Mouse (Mus musculus) midbrain, embryonic 14.5 days (tissue): ENCODE measurements around the gene Ppp1r16b. TPM values are rescaled to one million over a fixed set of nuclear protein-coding genes. Genes with fewer than 3 reads are reported as not detected.
A peak's percentile ranks its signal among the peaks of the same experiment; 100 is the strongest.

Experiments used
- ATAC-seq: fragments of 200-750 bp; cut with Nextera tagmentation; 2 replicates; pipeline ENCODE4 v1.8.0; 2017; ENCODE audit warnings: moderate number of reproducible peaks, moderate library complexity; ENCODE audit not compliant: low FRiP score, low TSS enrichment
- DNase-seq: peaks from one replicate; pipeline ENCODE4 v3.0.0-alpha.2; 2015
- H3K27ac ChIP-seq: fragments of 300-500 bp; sonication (generic); replicated peaks from 2 replicates; pipeline ENCODE4 v1.5.1; 2014; ENCODE audit warnings: mild to moderate bottlenecking, low read depth, low read length, moderate library complexity
- H3K27me3 ChIP-seq: fragments of 300-500 bp; sonication (generic); 2 replicates; pipeline ENCODE4 v1.6.1; 2014; ENCODE audit warnings: low read length, control low read depth, mixed read lengths; ENCODE audit not compliant: control insufficient read depth, insufficient read depth
- H3K36me3 ChIP-seq: fragments of 300-500 bp; sonication (generic); 2 replicates; pipeline ENCODE4 v1.6.1; 2014; ENCODE audit warnings: low read length, control low read depth; ENCODE audit not compliant: control insufficient read depth, insufficient read depth
- H3K4me1 ChIP-seq: fragments of 300-500 bp; sonication (generic); 2 replicates; pipeline ENCODE4 v1.6.1; 2014; ENCODE audit warnings: mild to moderate bottlenecking, antibody characterized with exemption, low read length, control low read depth; ENCODE audit not compliant: control insufficient read depth, insufficient read depth
- H3K4me2 ChIP-seq: fragments of 300-500 bp; sonication (generic); 2 replicates; pipeline ENCODE4 v1.6.1; 2014; ENCODE audit warnings: mild to moderate bottlenecking, low read length, moderate library complexity
- H3K4me3 ChIP-seq: fragments of 300-500 bp; sonication (generic); replicated peaks from 2 replicates; pipeline ENCODE4 v1.5.1; 2014; ENCODE audit warnings: low read depth, low read length
- H3K9ac ChIP-seq: fragments of 300-500 bp; sonication (generic); replicated peaks from 2 replicates; pipeline ENCODE4 v1.6.1; 2014; ENCODE audit warnings: mild to moderate bottlenecking, low read length, moderate library complexity
- H3K9me3 ChIP-seq: fragments of 300-500 bp; sonication (generic); 2 replicates; pipeline ENCODE4 v1.6.1; 2016; ENCODE audit warnings: low read length, control low read depth, mixed read lengths; ENCODE audit not compliant: control insufficient read depth
- WGBS: fragments of 180-500 bp; shearing (Covaris S2); extraction: QIAGEN DNeasy Blood & Tissue Kit; methylation state at CpG from one replicate; pipeline ENCODE4 v1.1.7; 2014; 5-methylcytosine and 5-hydroxymethylcytosine counted together
- polyA plus RNA-seq: library from polyadenylated mRNA; unstranded; fragments of >200 nt; fragmentation: Nextera tagmentation; extraction: Ambion mirVana; gene quantifications from 2 replicates; pipeline ENCODE4 v1.2.1, GENCODE M21; 2014

Ppp1r16b gene
- polyA plus RNA-seq, 1 experiment from 2014 or later = 16.1 TPM

GRCm38 (mm10) chr2:158659346-158659745 is 5.9 kb upstream of the Ppp1r16b start:
- H3K9me3 ChIP-seq = no peaks in the 10 kb centered on the region
- no peak overlapping the region for H3K9ac ChIP-seq
- WGBS = 78% methylated on average over 3 of the region's 3 CpGs
- no peaks in the 10 kb centered on the region for H3K4me1 ChIP-seq
- H3K4me3 ChIP-seq = no peak overlapping the region
- H3K4me2 ChIP-seq = no peak overlapping the region
- no peaks in the 10 kb centered on the region for H3K27me3 ChIP-seq
- H3K36me3 ChIP-seq = no peaks in the 10 kb centered on the region
- no peak for ATAC-seq
- no peak for DNase-seq
- no peak overlapping the region for H3K27ac ChIP-seq

DNA sequence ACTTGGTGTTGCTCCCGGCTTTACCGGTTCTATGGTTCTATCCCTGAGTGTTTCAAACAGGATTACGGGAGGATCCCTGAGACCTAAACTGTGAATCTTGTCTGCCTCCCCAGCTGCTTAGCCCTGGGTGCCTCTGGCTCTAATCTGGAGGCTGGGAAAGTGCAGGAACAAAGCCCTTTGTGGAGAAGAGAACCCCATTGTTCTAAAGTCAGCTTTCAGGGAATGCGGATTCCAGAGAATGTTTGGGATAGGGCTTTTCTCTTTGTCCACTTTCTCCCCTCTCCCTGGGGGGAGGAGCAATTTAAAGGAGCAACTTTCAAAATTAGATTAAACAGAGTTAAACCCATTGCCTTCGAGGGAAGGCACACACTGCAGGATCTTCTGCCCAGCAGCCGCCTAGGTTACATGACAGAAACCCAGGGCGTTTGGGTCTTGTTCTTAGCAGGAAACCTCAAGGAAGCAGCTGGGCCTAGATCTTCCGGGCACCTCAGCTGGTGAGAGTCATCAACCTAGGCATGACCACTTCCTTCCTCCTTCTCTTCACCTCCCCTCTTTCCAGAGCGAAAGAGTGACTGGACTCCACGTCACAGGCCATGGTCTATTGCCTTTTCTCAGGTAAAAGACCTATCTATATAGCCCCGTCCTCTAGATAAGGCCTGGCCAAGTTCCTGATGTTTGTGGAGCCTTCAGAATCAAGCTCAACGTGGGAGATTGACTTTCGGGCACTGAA is 1.0 kb downstream of the Ppp1r16b start:
- WGBS = 31% methylated on average over 13 of the region's 13 CpGs

DNA sequence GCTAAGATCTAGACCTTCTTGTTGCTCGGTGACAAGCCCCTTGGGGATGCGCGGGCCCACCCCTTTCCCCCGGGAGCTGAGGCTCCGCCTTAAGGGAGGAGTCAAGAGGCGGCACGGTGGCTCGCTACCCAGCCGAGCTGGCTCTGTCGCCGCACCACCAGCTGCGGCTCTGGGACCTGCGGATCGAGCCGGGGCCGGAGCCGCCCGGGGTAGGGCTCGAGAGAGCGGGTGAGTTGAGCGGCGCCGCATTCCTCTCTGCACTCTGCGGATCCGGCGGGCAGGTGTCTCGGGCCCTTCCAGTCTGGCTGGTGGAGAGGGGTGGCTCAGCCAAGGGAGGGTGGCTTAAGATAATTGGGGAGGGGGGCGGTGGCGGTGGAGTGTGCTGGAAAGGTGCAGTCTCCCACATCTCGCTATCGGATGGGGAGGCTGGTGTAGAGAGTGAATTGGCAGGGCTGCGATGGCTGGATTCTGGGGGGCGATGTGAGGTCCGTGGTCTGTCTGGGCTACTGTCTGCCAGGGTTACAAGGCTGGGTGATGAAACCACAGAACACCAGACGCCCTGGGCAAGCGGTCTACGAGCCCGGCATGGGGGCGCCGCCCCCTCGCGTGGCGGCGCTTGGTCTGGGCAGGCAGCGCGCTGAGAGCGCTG is 1.9 kb downstream of the Ppp1r16b start:
- ATAC-seq (peak; percentile 83), DNase-seq (peak; percentile 90)
- no peaks in the 10 kb centered on the region for H3K36me3 ChIP-seq
- H3K9ac ChIP-seq = peak overlapping the region; percentile 75
- peaks cover 19% of the 10 kb centered on the region for H3K4me1 ChIP-seq
- peak overlapping the region; percentile 99 for H3K4me2 ChIP-seq
- peak overlapping the region; percentile 62 for H3K27ac ChIP-seq
- no peaks in the 10 kb centered on the region for H3K9me3 ChIP-seq
- peak overlapping the region; percentile 63 for H3K4me3 ChIP-seq
- WGBS = under 1% methylated on average over 47 of the region's 47 CpGs
- H3K27me3 ChIP-seq = 0 out of 2 replicates have a peak, but pooled peaks cover 9% of the 10 kb centered on the region

More for the DNA sequence above, 1.0 kb downstream of the Ppp1r16b start:
- H3K9ac ChIP-seq = no peak overlapping the region
- no peaks in the 10 kb centered on the region for H3K36me3 ChIP-seq
- H3K4me1 ChIP-seq = peaks cover 19% of the 10 kb centered on the region
- 0 out of 2 replicates have a peak, but pooled peaks cover 9% of the 10 kb centered on the region for H3K27me3 ChIP-seq
- 0 out of 2 replicates have a peak overlapping the region, but pooled peaks have one; percentile 63 for H3K4me3 ChIP-seq
- H3K4me2 ChIP-seq = peak overlapping the region; percentile 99
- H3K27ac ChIP-seq = no peak overlapping the region; the same call in 1 of the 2 replicates
- DNase-seq (no peak), ATAC-seq (0 out of 2 replicates have a peak, but pooled peaks have one; percentile 1)
- H3K9me3 ChIP-seq = no peaks in the 10 kb centered on the region

- no peaks in the 10 kb centered on the region for H3K9me3 ChIP-seq
- H3K4me2 ChIP-seq = peak overlapping the region; percentile 99
- peak overlapping the region; percentile 63 for H3K4me3 ChIP-seq
- DNase-seq (peak; percentile 79), ATAC-seq (peak; percentile 49)
- peak overlapping the region; percentile 75 for H3K9ac ChIP-seq
- peaks cover 26% of the 10 kb centered on the region for H3K4me1 ChIP-seq
- 0 out of 2 replicates have a peak, but pooled peaks cover 9% of the 10 kb centered on the region for H3K27me3 ChIP-seq
- WGBS = 0% methylated on average over 54 of the region's 54 CpGs
- no peaks in the 10 kb centered on the region for H3K36me3 ChIP-seq
- peak overlapping the region; percentile 62 for H3K27ac ChIP-seq
Measured at GRCm38 (mm10) chr2:158667671-158668432, 2.7 kb downstream of the Ppp1r16b start.

- WGBS = 8% methylated on average over 23 of the region's 23 CpGs
- peak; percentile 64 for DNase-seq
- H3K27ac ChIP-seq = peak overlapping the region; percentile 62
- no peaks in the 10 kb centered on the region for H3K9me3 ChIP-seq
- ATAC-seq = 0 out of 2 replicates have a peak, but pooled peaks have one; percentile 22
- H3K4me2 ChIP-seq = peak overlapping the region; percentile 99
- no peaks in the 10 kb centered on the region for H3K36me3 ChIP-seq
- H3K4me1 ChIP-seq = peaks cover 33% of the 10 kb centered on the region
- H3K27me3 ChIP-seq = 0 out of 2 replicates have a peak, but pooled peaks cover 9% of the 10 kb centered on the region
- H3K9ac ChIP-seq = peak overlapping the region; percentile 75
- peak overlapping the region; percentile 63 for H3K4me3 ChIP-seq
Measured at GRCm38 (mm10) chr2:158668433-158669010, 3.3 kb downstream of the Ppp1r16b start.

DNA sequence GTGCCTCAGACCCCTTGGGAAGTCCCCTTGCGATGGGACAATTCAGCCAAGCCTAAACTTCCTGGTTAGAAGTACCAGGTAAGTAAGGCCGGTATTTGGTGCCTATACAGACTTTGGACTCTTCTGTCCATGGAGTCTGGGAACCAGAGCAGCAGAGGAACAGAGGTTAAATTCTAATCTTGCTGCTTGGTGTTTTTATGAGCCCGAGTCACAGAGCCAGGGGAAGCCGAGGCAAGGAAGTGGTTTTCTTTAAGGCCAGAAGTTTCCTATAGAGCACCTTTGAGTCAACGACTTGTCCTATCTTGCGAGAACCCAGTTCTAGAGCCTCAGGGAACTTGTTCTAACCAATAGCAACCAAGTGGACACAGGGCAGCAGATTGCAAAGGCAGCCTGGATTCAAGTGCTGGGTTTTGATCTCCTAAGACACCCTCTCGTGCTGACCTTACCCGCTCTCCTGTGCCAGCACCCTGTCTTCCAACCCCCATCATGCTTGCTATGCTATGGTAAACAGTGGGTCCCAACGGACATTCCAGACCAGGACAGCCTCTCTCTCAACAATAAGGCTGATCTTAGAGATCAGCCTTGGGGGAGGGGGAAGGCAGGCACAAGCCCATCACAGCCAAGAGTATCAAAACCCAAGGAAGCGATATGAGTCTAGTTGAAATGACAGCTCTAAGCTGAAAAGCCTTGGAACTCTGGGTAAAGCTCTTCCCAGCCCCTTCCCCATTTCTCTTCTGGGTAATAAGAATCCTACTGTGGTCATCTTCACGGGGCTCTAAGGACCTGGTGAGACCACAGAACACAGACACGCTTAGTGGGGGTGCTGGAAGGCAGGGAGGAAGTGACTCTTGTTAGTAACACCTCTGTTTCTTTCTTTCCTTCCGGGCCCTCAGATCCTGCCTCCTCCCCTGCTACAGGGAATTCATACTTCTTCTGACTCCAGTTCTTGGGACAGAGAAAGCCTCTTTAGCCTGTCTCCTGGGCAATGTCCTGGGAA is 4.3 kb downstream of the Ppp1r16b start:
- Histone ChIP-seq H3K4me2 (peak overlapping the region; percentile 99), H3K36me3 (no peaks in the 10 kb centered on the region), H3K27me3 (0 out of 2 replicates have a peak, but pooled peaks cover 9% of the 10 kb centered on the region), H3K9ac (no peak overlapping the region), H3K4me1 (peaks cover 38% of the 10 kb centered on the region), H3K4me3 (no peak overlapping the region), H3K27ac (no peak overlapping the region), H3K9me3 (no peaks in the 10 kb centered on the region)
- DNase-seq (no peak), ATAC-seq (no peak)
- WGBS = 64% methylated on average over 13 of the region's 13 CpGs

GRCm38 (mm10) chr2:158670571-158670970 is 5.4 kb downstream of the Ppp1r16b start:
- Histone ChIP-seq H3K27ac (no peak overlapping the region), H3K4me3 (no peak overlapping the region), H3K36me3 (no peaks in the 10 kb centered on the region), H3K9ac (no peak overlapping the region), H3K9me3 (no peaks in the 10 kb centered on the region), H3K4me1 (peaks cover 38% of the 10 kb centered on the region), H3K27me3 (0 out of 2 replicates have a peak, but pooled peaks cover 5% of the 10 kb centered on the region), H3K4me2 (no peak overlapping the region)
- 16% methylated on average over 10 of the region's 10 CpGs for WGBS
- no peak for ATAC-seq
- no peak for DNase-seq
